Mouse (Mus musculus) mouse trophoblast stem cell (cell line): ENCODE measurements around the gene Mtf1.

Experiments
- in situ Hi-C, 2 experiments: fragments of 300-500 bp; cut with MseI, MboI; formaldehyde crosslinking; loops; 2 replicates in 1 of 2; 3 replicates in 1 of 2; pipeline ENCODE4 v1.15.1; 2025

Gene Mtf1

GRCm38 (mm10) chr4:124802309-124803260 is 681 bp downstream of the Mtf1 start:
- in situ Hi-C loops = no loop called here

GRCm38 (mm10) chr4:124803406-124803805 is 1.5 kb downstream of the Mtf1 start:
- in situ Hi-C loops = no loop called here

- in situ Hi-C loops = no loop called here
Measured at GRCm38 (mm10) chr4:124808511-124808910, 6.6 kb downstream of the Mtf1 start.

GRCm38 (mm10) chr4:124809136-124809883 is 7.4 kb downstream of the Mtf1 start:
- in situ Hi-C loops = no loop called here

- in situ Hi-C loops = no loop called here
Measured at GRCm38 (mm10) chr4:124810056-124810455, 8.2 kb downstream of the Mtf1 start.

- in situ Hi-C loops = no loop called here
Measured at GRCm38 (mm10) chr4:124811347-124811975, 9.6 kb downstream of the Mtf1 start.

- in situ Hi-C loops = no loop called here
Measured at GRCm38 (mm10) chr4:124815901-124816300, 14.0 kb downstream of the Mtf1 start.

GRCm38 (mm10) chr4:124817803-124818202 is 15.9 kb downstream of the Mtf1 start:
- in situ Hi-C loops = no loop called here

- in situ Hi-C loops = no loop called here
Measured at GRCm38 (mm10) chr4:124818832-124819231, 16.9 kb downstream of the Mtf1 start.

GRCm38 (mm10) chr4:124824967-124825366 is 23.1 kb downstream of the Mtf1 start:
- in situ Hi-C loops = no loop called here

- in situ Hi-C loops = no loop called here
Measured at GRCm38 (mm10) chr4:124825371-124825965, 23.6 kb downstream of the Mtf1 start.

- in situ Hi-C loops = no loop called here
Measured at GRCm38 (mm10) chr4:124829671-124830070, 27.8 kb downstream of the Mtf1 start.

- in situ Hi-C loops = no loop called here
Measured at GRCm38 (mm10) chr4:124832796-124833195, 30.9 kb downstream of the Mtf1 start.

- in situ Hi-C loops = no loop called here
Measured at GRCm38 (mm10) chr4:124838035-124838700, 36.3 kb downstream of the Mtf1 start.

- in situ Hi-C loops = no loop called here
Measured at GRCm38 (mm10) chr4:124840998-124841397, 39.1 kb downstream of the Mtf1 start.

GRCm38 (mm10) chr4:124843493-124843892 is 41.6 kb downstream of the Mtf1 start:
- in situ Hi-C loops = no loop called here

GRCm38 (mm10) chr4:124847573-124847972 is 45.7 kb downstream of the Mtf1 start:
- in situ Hi-C loops = no loop called here

- in situ Hi-C loops = no loop called here
Measured at GRCm38 (mm10) chr4:124849631-124850260, 47.8 kb downstream of the Mtf1 start.

- in situ Hi-C loops = no loop called here
Measured at GRCm38 (mm10) chr4:124850261-124850913, 48.5 kb downstream of the Mtf1 start, which contains the start of gene Yrdc. Gene Yrdc (plus strand): TSS chr4:124850679.
